In genomic region chr5:16234891-16235290, GRCm38 (mm10) we compare ENCODE assay signal across 12 mouse cellular contexts.
DNase-seq lines count a peak whose midpoint lies in the region; ATAC-seq lines count a peak whose summit lies in the region.
"Had no signal": no experiment of that assay in that cellular context is flagged by ENCODE, and none has a peak within 500 bp of the region (broad histone marks: within the 10 kb centered on the region; RNA-seq: fewer than 3 reads in every experiment).

No protein-coding gene starts in this region.

- H3K27me3 ChIP-seq in embryonic facial prominence, embryonic 11.5 days (ENCODE audit: control insufficient read depth, insufficient read depth, low read length) = no peaks in the 10 kb centered on the region
- no peaks in the 10 kb centered on the region for H3K27me3 ChIP-seq in embryonic facial prominence, embryonic 10.5 days (replicated peaks; ENCODE audit: low read depth, poor library complexity, severe bottlenecking)
- H3K27me3 ChIP-seq in midbrain, embryonic 12.5 days = no peaks in the 10 kb centered on the region
- H3K27me3 ChIP-seq in midbrain, embryonic 10.5 days (ENCODE audit: low read depth, poor library complexity, severe bottlenecking) = no peaks in the 10 kb centered on the region
- H3K27me3 ChIP-seq in hindbrain, embryonic 15.5 days = no peaks in the 10 kb centered on the region

- no peak overlapping the region for H3K9ac ChIP-seq in embryonic facial prominence, embryonic 11.5 days (replicated peaks; ENCODE audit: low read length)
- H3K9ac ChIP-seq in midbrain, embryonic 12.5 days (replicated peaks) = no peak overlapping the region
- no peak overlapping the region for H3K9ac ChIP-seq in hindbrain, embryonic 15.5 days
- H3K9ac ChIP-seq: liver, embryonic 14.5 days had no signal

- 38% methylated on average over 6 of the region's 6 CpGs for whole genome bisulfite sequencing in embryonic facial prominence, embryonic 11.5 days
- WGBS in embryonic facial prominence, embryonic 10.5 days = 39% methylated on average over 6 of the region's 6 CpGs
- WGBS in midbrain, embryonic 12.5 days = 31% methylated on average over 6 of the region's 6 CpGs
- 47% methylated on average over 6 of the region's 6 CpGs for WGBS in midbrain, embryonic 10.5 days
- 33% methylated on average over 6 of the region's 6 CpGs for WGBS in hindbrain, embryonic 15.5 days

- no peak overlapping the region for H3K4me2 ChIP-seq in embryonic facial prominence, embryonic 11.5 days (ENCODE audit: low read depth, low read length)
- H3K4me2 ChIP-seq in midbrain, embryonic 12.5 days (replicated peaks) = no peak overlapping the region
- peak overlapping the region; percentile 6; the same call in 1 of the 2 replicates for H3K4me2 ChIP-seq in hindbrain, embryonic 15.5 days

- H3K9me3 ChIP-seq in embryonic facial prominence, embryonic 11.5 days (replicated peaks; ENCODE audit: control insufficient read depth, low read length) = no peaks in the 10 kb centered on the region
- no peaks in the 10 kb centered on the region for H3K9me3 ChIP-seq in embryonic facial prominence, embryonic 10.5 days
- H3K9me3 ChIP-seq in midbrain, embryonic 12.5 days = no peaks in the 10 kb centered on the region
- H3K9me3 ChIP-seq in midbrain, embryonic 10.5 days (replicated peaks) = no peaks in the 10 kb centered on the region
- no peaks in the 10 kb centered on the region for H3K9me3 ChIP-seq in hindbrain, embryonic 15.5 days

- peak; percentile 16 for DNase-seq in embryonic facial prominence, embryonic 11.5 days (ENCODE audit: low spot score)
- no peak for DNase-seq in embryonic facial prominence, embryonic 10.5 days (ENCODE audit: low spot score)
- DNase-seq in midbrain, embryonic 10.5 days (ENCODE audit: low spot score) = no peak
- peak; percentile 29 for DNase-seq in retina, postnatal 1 day
- DNase-seq in adrenal gland, adult 2 months = no peak
- no peak for DNase-seq in spleen, postnatal 36 days (ENCODE audit: low spot score in 2 of 2)
- DNase-seq: spleen, adult 18-20 months had no signal

- H3K36me3 ChIP-seq in embryonic facial prominence, embryonic 11.5 days (replicated peaks; ENCODE audit: control insufficient read depth, insufficient read depth, low read depth, low read length) = no peaks in the 10 kb centered on the region
- H3K36me3 ChIP-seq in embryonic facial prominence, embryonic 10.5 days (replicated peaks) = no peaks in the 10 kb centered on the region
- H3K36me3 ChIP-seq in midbrain, embryonic 12.5 days = no peaks in the 10 kb centered on the region
- no peaks in the 10 kb centered on the region for H3K36me3 ChIP-seq in midbrain, embryonic 10.5 days
- H3K36me3 ChIP-seq in hindbrain, embryonic 15.5 days = no peaks in the 10 kb centered on the region

- H3K4me3 ChIP-seq in embryonic facial prominence, embryonic 11.5 days (ENCODE audit: low read depth, low read length) = no peak overlapping the region
- H3K4me3 ChIP-seq in embryonic facial prominence, embryonic 10.5 days = no peak overlapping the region
- H3K4me3 ChIP-seq in midbrain, embryonic 12.5 days = no peak overlapping the region
- no peak overlapping the region for H3K4me3 ChIP-seq in midbrain, embryonic 10.5 days
- no peak overlapping the region for H3K4me3 ChIP-seq in hindbrain, embryonic 15.5 days

- ATAC-seq in embryonic facial prominence, embryonic 11.5 days (replicated peaks; ENCODE audit: insufficient number of reproducible peaks, low FRiP score, low TSS enrichment, low read depth) = no peak
- ATAC-seq in midbrain, embryonic 12.5 days (ENCODE audit: low FRiP score, low read depth) = no peak
- no peak; the same call in 1 of the 2 replicates for ATAC-seq in hindbrain, embryonic 15.5 days (ENCODE audit: low FRiP score, low read depth)
- ATAC-seq: intestine, embryonic 16.5 days; lung, postnatal 0 days had no signal

- no peak overlapping the region for H3K27ac ChIP-seq in embryonic facial prominence, embryonic 11.5 days (replicated peaks; ENCODE audit: low read depth, low read length)
- no peak overlapping the region for H3K27ac ChIP-seq in embryonic facial prominence, embryonic 10.5 days (replicated peaks)
- H3K27ac ChIP-seq in midbrain, embryonic 12.5 days (replicated peaks) = peak overlapping the region; percentile 84
- H3K27ac ChIP-seq in midbrain, embryonic 10.5 days (replicated peaks) = no peak overlapping the region; the same call in 1 of the 2 replicates
- H3K27ac ChIP-seq in hindbrain, embryonic 15.5 days (replicated peaks) = peak overlapping the region; percentile 44
- H3K27ac ChIP-seq: liver, embryonic 14.5 days had no signal

- H3K4me1 ChIP-seq in embryonic facial prominence, embryonic 11.5 days (ENCODE audit: control insufficient read depth, insufficient read depth, low read length) = no peaks in the 10 kb centered on the region
- peaks cover 9% of the 10 kb centered on the region; the same call in 1 of the 2 replicates for H3K4me1 ChIP-seq in embryonic facial prominence, embryonic 10.5 days
- peaks cover 22% of the 10 kb centered on the region for H3K4me1 ChIP-seq in midbrain, embryonic 12.5 days
- peaks cover 20% of the 10 kb centered on the region for H3K4me1 ChIP-seq in midbrain, embryonic 10.5 days
- peaks cover 21% of the 10 kb centered on the region for H3K4me1 ChIP-seq in hindbrain, embryonic 15.5 days (replicated peaks)

Comparison
In these comparisons a context has a peak if more than half of its experiments do, and no peak if none do; other contexts are left out.
1. DNase-seq: peak in embryonic facial prominence, embryonic 11.5 days (single experiment) and retina, postnatal 1 day (single experiment); none in embryonic facial prominence, embryonic 10.5 days (single experiment), midbrain, embryonic 10.5 days (single experiment), adrenal gland, adult 2 months (single experiment) and spleen, postnatal 36 days (0 of 2).
2. H3K27ac ChIP-seq: peak in midbrain, embryonic 12.5 days (single experiment) and hindbrain, embryonic 15.5 days (single experiment); none in embryonic facial prominence, embryonic 11.5 days (single experiment), embryonic facial prominence, embryonic 10.5 days (single experiment) and midbrain, embryonic 10.5 days (single experiment).